Mouse (Mus musculus) midbrain, embryonic 11.5 days (tissue): ENCODE measurements around the gene Tpgs1. TPM values are rescaled to one million over a fixed set of nuclear protein-coding genes. Genes with fewer than 3 reads are reported as not detected.
A peak's percentile ranks its signal among the peaks of the same experiment; 100 is the strongest.

ENCODE experiments used
- ATAC-seq: fragments of 200-750 bp; cut with Nextera tagmentation; 2 replicates; pipeline ENCODE4 v1.8.0; 2017; ENCODE audit warnings: moderate TSS enrichment, moderate library complexity; ENCODE audit not compliant: low FRiP score
- DNase-seq: peaks from one replicate; pipeline ENCODE4 v3.0.0; 2015; ENCODE audit warnings: low spot score; ENCODE audit errors: missing footprints
- H3K27ac ChIP-seq: fragments of 300-500 bp; sonication (generic); 2 replicates; pipeline ENCODE4 v1.5.1; 2014; ENCODE audit warnings: low read depth, low read length
- H3K27me3 ChIP-seq: fragments of 300-500 bp; sonication (generic); 2 replicates; pipeline ENCODE4 v1.6.1; 2014; ENCODE audit warnings: mild to moderate bottlenecking, low read length, moderate library complexity, mixed read lengths; ENCODE audit not compliant: control insufficient read depth, insufficient read depth
- H3K36me3 ChIP-seq: fragments of 300-500 bp; sonication (generic); 2 replicates; pipeline ENCODE4 v1.6.1; 2014; ENCODE audit warnings: mild to moderate bottlenecking, low read length, moderate library complexity, mixed read lengths; ENCODE audit not compliant: control insufficient read depth, insufficient read depth
- H3K4me1 ChIP-seq: fragments of 300-500 bp; sonication (generic); 2 replicates; pipeline ENCODE4 v1.6.1; 2014; ENCODE audit warnings: low read length; ENCODE audit not compliant: control insufficient read depth, insufficient read depth
- H3K4me2 ChIP-seq: fragments of 300-500 bp; sonication (generic); 2 replicates; pipeline ENCODE4 v1.6.1; 2014; ENCODE audit warnings: mild to moderate bottlenecking, moderate library complexity
- H3K4me3 ChIP-seq: fragments of 300-500 bp; sonication (generic); 2 replicates; pipeline ENCODE4 v1.5.1; 2014; ENCODE audit warnings: low read depth, low read length
- H3K9ac ChIP-seq: fragments of 300-500 bp; sonication (generic); 2 replicates; pipeline ENCODE4 v1.6.1; 2014; ENCODE audit warnings: low read length
- H3K9me3 ChIP-seq: fragments of 300-500 bp; sonication (generic); 2 replicates; pipeline ENCODE4 v1.6.1; 2016; ENCODE audit warnings: low read length; ENCODE audit not compliant: control insufficient read depth
- WGBS: fragments of 180-500 bp; shearing (Covaris S2); extraction: QIAGEN DNeasy Blood & Tissue Kit; methylation state at CpG from one replicate; pipeline ENCODE4 v1.1.7; 2014; 5-methylcytosine and 5-hydroxymethylcytosine counted together
- polyA plus RNA-seq: library from polyadenylated mRNA; unstranded; fragments of >200 nt; fragmentation: Nextera tagmentation; extraction: Ambion mirVana; gene quantifications from 2 replicates; pipeline ENCODE4 v1.2.1, GENCODE M21; 2014

Tpgs1 gene
- polyA plus RNA-seq, 1 experiment from 2014 or later: 69.6 TPM

- WGBS: 2% methylated on average over 47 of the region's 65 CpGs
- H3K27me3 ChIP-seq: no peaks in the 10 kb centered on the region
- ATAC-seq (peak; percentile 97), DNase-seq (peak; percentile 100)
- H3K4me1 ChIP-seq: peaks cover 21% of the 10 kb centered on the region
- no peaks in the 10 kb centered on the region for H3K9me3 ChIP-seq
- peak within 1 kb of the TSS; percentile 52 for H3K4me3 ChIP-seq
- H3K4me2 ChIP-seq: peak within 1 kb of the TSS; percentile 99
- peak within 1 kb of the TSS; percentile 8; the same call in 1 of the 2 replicates for H3K27ac ChIP-seq
- H3K9ac ChIP-seq: peak within 1 kb of the TSS; percentile 72
- peaks cover 4% of the 10 kb centered on the region; the same call in 1 of the 2 replicates for H3K36me3 ChIP-seq
Observed at GRCm38 (mm10) chr10:79704065-79704969, 35.1 kb downstream of the Tpgs1 start, which contains the start of gene Bsg. Gene Bsg (plus strand): TSS chr10:79704491.

DNA sequence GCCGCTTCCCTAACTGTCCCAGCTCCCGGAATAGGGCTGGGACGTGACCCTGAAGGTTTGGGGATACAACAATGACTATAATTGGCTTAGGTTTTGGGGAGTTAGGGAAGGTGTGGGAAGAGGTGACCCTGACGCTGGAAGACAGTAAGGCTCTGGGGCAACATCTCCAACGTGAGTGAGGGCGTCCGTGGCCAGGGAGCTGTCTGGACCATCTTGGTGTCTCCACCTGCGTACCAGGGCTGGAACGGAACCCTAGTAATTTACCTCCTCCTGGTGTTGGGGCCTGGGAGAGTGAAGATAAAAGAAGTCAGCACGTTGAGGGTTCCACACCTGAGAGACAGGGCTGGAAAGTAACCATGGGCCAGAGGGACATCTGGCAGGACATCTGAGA lies 35.8 kb downstream of the Tpgs1 start:
- no peak for DNase-seq
- H3K27ac ChIP-seq: peak overlapping the region; percentile 8; the same call in 1 of the 2 replicates

DNA sequence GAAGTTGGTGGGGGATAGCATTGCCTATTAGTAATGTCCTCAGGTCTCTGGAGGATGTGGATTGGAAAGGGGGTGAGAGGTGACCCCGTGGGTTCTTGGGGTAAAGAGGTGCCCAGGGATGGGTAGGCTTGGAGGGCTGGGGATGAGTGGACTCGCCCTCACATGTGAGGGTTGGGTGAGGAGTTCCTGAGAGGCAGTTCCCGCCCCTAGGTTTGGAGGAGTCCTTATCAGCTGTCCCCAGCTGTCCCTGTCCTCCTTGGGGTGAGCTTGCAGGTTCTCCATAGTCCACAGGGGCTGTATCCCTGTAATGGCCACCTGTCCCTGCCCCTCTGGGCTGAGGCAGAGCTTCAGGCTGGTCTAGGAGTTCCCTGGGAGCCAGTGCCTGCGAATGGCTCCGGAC lies 36.8 kb downstream of the Tpgs1 start:
- peak overlapping the region; percentile 52; the same call in 1 of the 2 replicates for H3K4me3 ChIP-seq
- no peak overlapping the region for H3K27ac ChIP-seq
- no peaks in the 10 kb centered on the region for H3K9me3 ChIP-seq
- DNase-seq (no peak), ATAC-seq (no peak)
- 74% methylated on average over 5 of the region's 5 CpGs for WGBS
- peaks cover 12% of the 10 kb centered on the region for H3K36me3 ChIP-seq
- H3K27me3 ChIP-seq: no peaks in the 10 kb centered on the region
- peak overlapping the region; percentile 99 for H3K4me2 ChIP-seq
- H3K9ac ChIP-seq: peak overlapping the region; percentile 72
- peaks cover 21% of the 10 kb centered on the region for H3K4me1 ChIP-seq

More for the DNA sequence above, 35.8 kb downstream of the Tpgs1 start:
- Histone ChIP-seq H3K4me2 (peak overlapping the region; percentile 99), H3K4me1 (peaks cover 21% of the 10 kb centered on the region), H3K4me3 (peak overlapping the region; percentile 52), H3K9ac (peak overlapping the region; percentile 72), H3K36me3 (peaks cover 6% of the 10 kb centered on the region; the same call in 1 of the 2 replicates), H3K9me3 (no peaks in the 10 kb centered on the region), H3K27me3 (no peaks in the 10 kb centered on the region)
- WGBS: 6% methylated on average over 10 of the region's 10 CpGs
- 0 out of 2 replicates have a peak, but pooled peaks have one; percentile 0 for ATAC-seq

- DNase-seq (no peak), ATAC-seq (no peak)
- Histone ChIP-seq H3K4me2 (peak overlapping the region; percentile 99), H3K4me3 (peak overlapping the region; percentile 7; the same call in 1 of the 2 replicates), H3K4me1 (peaks cover 21% of the 10 kb centered on the region), H3K27me3 (no peaks in the 10 kb centered on the region), H3K27ac (no peak overlapping the region), H3K36me3 (peaks cover 17% of the 10 kb centered on the region), H3K9ac (no peak overlapping the region; the same call in 1 of the 2 replicates), H3K9me3 (no peaks in the 10 kb centered on the region)
- 90% methylated on average over 5 of the region's 5 CpGs for WGBS
Observed at GRCm38 (mm10) chr10:79706406-79707094, 37.4 kb downstream of the Tpgs1 start.

DNA sequence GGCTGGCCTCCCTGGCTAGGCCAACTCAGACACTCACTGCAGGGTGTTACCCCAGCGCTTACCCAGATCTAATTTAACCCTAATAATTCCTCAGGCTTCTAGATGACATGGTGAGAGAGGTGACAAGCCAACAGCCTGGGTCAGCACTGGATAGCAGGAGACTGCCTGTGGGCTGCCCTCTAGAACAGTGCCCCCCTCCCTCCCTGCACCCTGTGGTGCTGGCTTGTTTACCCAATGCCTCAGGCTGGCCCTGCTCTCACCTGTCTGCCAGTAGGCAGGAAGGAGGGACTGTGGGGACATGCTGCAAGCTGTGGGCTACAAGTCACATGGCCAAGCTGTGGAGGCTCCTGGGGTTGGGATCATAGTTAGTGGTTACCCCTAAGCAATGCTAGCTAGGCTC lies 38.0 kb downstream of the Tpgs1 start:
- WGBS: 71% methylated on average over 1 of the region's 1 CpGs
- H3K4me2 ChIP-seq: peak overlapping the region; percentile 99; the same call in 1 of the 2 replicates
- H3K9me3 ChIP-seq: no peaks in the 10 kb centered on the region
- peaks cover 21% of the 10 kb centered on the region for H3K36me3 ChIP-seq
- H3K27me3 ChIP-seq: no peaks in the 10 kb centered on the region
- no peak overlapping the region for H3K27ac ChIP-seq
- no peak overlapping the region for H3K4me3 ChIP-seq
- ATAC-seq (no peak), DNase-seq (no peak)
- no peak overlapping the region; the same call in 1 of the 2 replicates for H3K9ac ChIP-seq
- H3K4me1 ChIP-seq: peaks cover 21% of the 10 kb centered on the region

DNA sequence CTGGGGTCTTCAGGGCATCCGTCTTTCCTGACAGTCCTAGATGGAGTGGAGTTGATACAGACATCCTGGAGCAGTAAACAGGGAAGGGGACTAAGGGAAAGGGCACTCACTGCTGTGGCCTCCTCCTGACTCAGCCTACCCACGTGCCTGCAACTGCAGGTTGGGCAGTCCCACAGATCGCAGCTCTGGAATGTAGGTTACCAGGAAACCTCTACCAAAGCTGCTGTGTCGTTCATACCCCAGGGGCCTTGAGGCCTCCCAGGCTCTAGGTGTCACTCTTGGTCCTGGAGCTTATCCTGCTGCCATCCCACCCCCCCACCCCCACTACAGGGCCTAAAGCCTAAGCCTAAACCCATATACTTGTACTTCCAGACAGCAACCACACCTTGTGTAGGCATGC lies 38.6 kb downstream of the Tpgs1 start:
- Histone ChIP-seq H3K4me3 (no peak overlapping the region), H3K27me3 (no peaks in the 10 kb centered on the region), H3K4me1 (peaks cover 21% of the 10 kb centered on the region), H3K36me3 (peaks cover 21% of the 10 kb centered on the region), H3K27ac (no peak overlapping the region), H3K9ac (no peak overlapping the region), H3K4me2 (no peak overlapping the region), H3K9me3 (no peaks in the 10 kb centered on the region)
- 67% methylated on average over 4 of the region's 4 CpGs for WGBS
- DNase-seq (no peak), ATAC-seq (no peak)

GRCm38 (mm10) chr10:79708668-79709067 lies 39.5 kb downstream of the Tpgs1 start:
- ATAC-seq (no peak), DNase-seq (no peak)
- H3K4me3 ChIP-seq: no peak overlapping the region
- no peaks in the 10 kb centered on the region for H3K27me3 ChIP-seq
- H3K36me3 ChIP-seq: peaks cover 21% of the 10 kb centered on the region
- H3K9ac ChIP-seq: no peak overlapping the region
- 90% methylated on average over 21 of the region's 21 CpGs for WGBS
- H3K4me2 ChIP-seq: no peak overlapping the region
- H3K4me1 ChIP-seq: peaks cover 21% of the 10 kb centered on the region
- H3K9me3 ChIP-seq: no peaks in the 10 kb centered on the region
- no peak overlapping the region for H3K27ac ChIP-seq

- WGBS: 84% methylated on average over 7 of the region's 7 CpGs
- H3K4me1 ChIP-seq: peaks cover 21% of the 10 kb centered on the region
- no peaks in the 10 kb centered on the region for H3K9me3 ChIP-seq
- H3K9ac ChIP-seq: no peak overlapping the region
- H3K36me3 ChIP-seq: peaks cover 21% of the 10 kb centered on the region
- no peak overlapping the region for H3K4me2 ChIP-seq
- ATAC-seq (no peak), DNase-seq (no peak)
- no peaks in the 10 kb centered on the region; the same call in 1 of the 2 replicates for H3K27me3 ChIP-seq
- H3K4me3 ChIP-seq: no peak overlapping the region
- H3K27ac ChIP-seq: no peak overlapping the region
Observed at GRCm38 (mm10) chr10:79709307-79709706, 40.1 kb downstream of the Tpgs1 start.
